Mouse (Mus musculus) kidney, postnatal 0 days (tissue): ENCODE measurements around the gene Cflar. TPM values are rescaled to one million over a fixed set of nuclear protein-coding genes. Genes with fewer than 3 reads are reported as not detected.

Source experiments
- ATAC-seq: fragments of 200-750 bp; cut with Nextera tagmentation; replicated peaks from 2 replicates; pipeline ENCODE4 v1.8.0; 2017; ENCODE audit warnings: low read depth, moderate number of reproducible peaks, moderate TSS enrichment, moderate library complexity; ENCODE audit not compliant: low FRiP score
- DNase-seq: peaks from one replicate; pipeline ENCODE4 v3.0.0-alpha.2; 2016; ENCODE audit warnings: low spot score
- H3K27ac ChIP-seq: fragments of 300-500 bp; sonication (generic); 2 replicates; pipeline ENCODE4 v1.5.1; 2014; ENCODE audit warnings: mild to moderate bottlenecking
- H3K27me3 ChIP-seq: fragments of 300-500 bp; sonication (generic); 2 replicates; pipeline ENCODE4 v1.6.1; 2014; ENCODE audit warnings: low read length, mixed read lengths; ENCODE audit not compliant: insufficient read depth
- H3K36me3 ChIP-seq: fragments of 300-500 bp; sonication (generic); 2 replicates; pipeline ENCODE4 v1.6.1; 2014; ENCODE audit warnings: low read length, mixed read lengths; ENCODE audit not compliant: insufficient read depth
- H3K4me1 ChIP-seq: fragments of 300-500 bp; sonication (generic); replicated peaks from 2 replicates; pipeline ENCODE4 v1.6.1; 2014; ENCODE audit warnings: antibody characterized with exemption, low read length, mixed read lengths; ENCODE audit not compliant: insufficient read depth
- H3K4me2 ChIP-seq: fragments of 300-500 bp; sonication (generic); 2 replicates; pipeline ENCODE4 v1.6.1; 2014; ENCODE audit warnings: mild to moderate bottlenecking, low read length, moderate library complexity, mixed read lengths
- H3K4me3 ChIP-seq: fragments of 300-500 bp; sonication (generic); replicated peaks from 2 replicates; pipeline ENCODE4 v1.5.1; 2014; ENCODE audit warnings: low read depth, low read length
- H3K9ac ChIP-seq: fragments of 300-500 bp; sonication (generic); 2 replicates; pipeline ENCODE4 v1.6.1; 2014; ENCODE audit warnings: low read depth, low read length
- H3K9me3 ChIP-seq: fragments of 300-500 bp; sonication (generic); replicated peaks from 2 replicates; pipeline ENCODE4 v1.6.1; 2016; ENCODE audit warnings: low read length, inconsistent platforms, mixed read lengths
- CTCF ChIP-seq: IDR thresholded peaks from 2 replicates; pipeline ENCODE4 v1.5.1; 2016; ENCODE audit warnings: antibody characterized with exemption, low read depth, mild to moderate bottlenecking, moderate library complexity
- WGBS: fragments of 180-500 bp; shearing (Covaris S2); extraction: QIAGEN DNeasy Blood & Tissue Kit; methylation state at CpG from one replicate; pipeline ENCODE4 v1.1.7; 2014; 5-methylcytosine and 5-hydroxymethylcytosine counted together
- polyA plus RNA-seq: library from polyadenylated mRNA; unstranded; fragments of >200 nt; fragmentation: Nextera tagmentation; extraction: Ambion mirVana; gene quantifications from 2 replicates; pipeline ENCODE4 v1.2.1, GENCODE M21; 2015

Cflar gene
- polyA plus RNA-seq, 1 experiment from 2014 or later, result 62.1 TPM

- H3K4me2 ChIP-seq, result peak overlapping the region; percentile 7; the same call in 1 of the 2 replicates
Observed at GRCm38 (mm10) chr1:58802322-58803273, 91.3 kb downstream of the Cflar start.

GRCm38 (mm10) chr1:58803531-58803930 is 92.2 kb downstream of the Cflar start:
- no peak for TF ChIP-seq CTCF
- Histone ChIP-seq H3K4me2 (no peak overlapping the region; the same call in 1 of the 2 replicates), H3K27ac (no peak overlapping the region), H3K4me3 (no peak overlapping the region), H3K4me1 (no peaks in the 10 kb centered on the region), H3K36me3 (0 out of 2 replicates have a peak, but pooled peaks cover 5% of the 10 kb centered on the region), H3K9me3 (no peaks in the 10 kb centered on the region; the same call in 1 of the 2 replicates), H3K27me3 (no peaks in the 10 kb centered on the region), H3K9ac (no peak overlapping the region)
- DNase-seq, result no peak
- WGBS, result 84% methylated on average over 6 of the region's 6 CpGs
- ATAC-seq, result no peak

More at GRCm38 (mm10) chr1:58802322-58803273, 91.3 kb downstream of the Cflar start:
- no peak overlapping the region for H3K9ac ChIP-seq
- 0 out of 2 replicates have a peak overlapping the region, but pooled peaks have one; percentile 13 for H3K27ac ChIP-seq
- no peaks in the 10 kb centered on the region for H3K27me3 ChIP-seq
- 0 out of 2 replicates have a peak, but pooled peaks cover 6% of the 10 kb centered on the region for H3K36me3 ChIP-seq
- no peaks in the 10 kb centered on the region for H3K4me1 ChIP-seq
- peak; percentile 60 for TF ChIP-seq CTCF
- H3K9me3 ChIP-seq, result no peaks in the 10 kb centered on the region; the same call in 1 of the 2 replicates
- no peak overlapping the region for H3K4me3 ChIP-seq
- WGBS, result 63% methylated on average over 18 of the region's 18 CpGs
- ATAC-seq, result no peak; the same call in 1 of the 2 replicates
- DNase-seq, result peak; percentile 51

DNA sequence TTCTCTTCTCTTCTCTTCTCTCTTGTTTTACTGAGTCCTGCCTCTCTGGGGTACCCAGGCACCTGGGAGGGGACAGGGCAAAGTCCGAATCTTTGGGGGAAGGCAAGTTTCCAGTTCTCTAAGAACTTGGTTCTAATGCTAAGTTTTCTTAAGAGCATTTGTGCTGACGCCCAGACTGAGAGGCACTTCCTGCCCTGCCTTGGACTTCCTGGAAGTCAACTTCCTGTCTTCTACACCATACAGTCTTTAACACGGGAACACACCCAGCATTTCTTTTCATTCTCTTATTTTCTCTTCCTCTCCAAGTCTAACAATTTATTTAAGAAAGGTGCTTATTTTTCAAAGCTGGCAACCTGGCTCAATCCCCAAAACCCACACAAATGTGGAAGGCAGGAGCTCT is 95.3 kb downstream of the Cflar start:
- ATAC-seq, result no peak
- Histone ChIP-seq H3K9ac (no peak overlapping the region), H3K9me3 (no peaks in the 10 kb centered on the region), H3K4me2 (no peak overlapping the region), H3K27ac (no peak overlapping the region), H3K4me3 (no peak overlapping the region), H3K27me3 (no peaks in the 10 kb centered on the region), H3K4me1 (no peaks in the 10 kb centered on the region), H3K36me3 (no peaks in the 10 kb centered on the region)
- no peak for DNase-seq
- TF ChIP-seq CTCF, result no peak
- WGBS, result 68% methylated on average over 3 of the region's 3 CpGs

Other genes starting within 250 kb of the Cflar start
- gene Orc2, start 206.4 kb upstream of the Cflar start, polyA plus RNA-seq, result 23.4 and 23.9 TPM in 2 replicates
- gene Fam126b, start 125.2 kb upstream of the Cflar start, polyA plus RNA-seq, result 7.5 and 8.0 TPM in 2 replicates
- gene Ndufb3, start 125.1 kb upstream of the Cflar start, polyA plus RNA-seq, result 264 and 295 TPM in 2 replicates
- 0.92 and 0.96 TPM in 2 replicates for gene Als2cr12, start 15.5 kb upstream of the Cflar start, polyA plus RNA-seq
- gene Casp8, start 83.9 kb downstream of the Cflar start, polyA plus RNA-seq, result 28.0 and 31.3 TPM in 2 replicates